Mouse (Mus musculus) spleen, postnatal 14 days (tissue): ENCODE results near the gene Tnnt3.
A peak's percentile ranks its signal among the peaks of the same experiment; 100 is the strongest.

Experiments used
- DNase-seq, 2 experiments: peaks; one replicate each; pipeline ENCODE4 v3.0.0; 2021 to 2022; ENCODE audit warnings: low spot score in 2 of 2

Gene Tnnt3

DNA sequence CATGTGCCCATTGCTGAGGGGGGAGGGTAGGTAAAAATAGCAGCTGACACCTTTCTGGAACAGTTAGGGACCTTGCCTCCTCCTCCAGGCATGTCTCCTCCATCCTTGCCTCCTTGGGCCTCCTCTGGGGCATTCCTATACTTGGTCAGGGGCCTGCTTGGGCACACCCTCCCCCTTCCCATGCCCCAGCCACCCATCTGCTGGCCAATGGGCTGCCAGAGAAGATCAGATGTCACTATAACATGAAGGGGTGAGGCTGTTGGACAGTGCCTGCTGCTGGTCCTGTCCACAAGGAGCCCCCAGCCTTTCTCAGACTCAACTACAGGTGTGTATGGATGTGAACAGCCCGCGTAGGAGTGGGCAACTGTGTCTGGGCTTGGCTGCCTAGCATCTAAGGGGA lies at the start of gene Tnnt3:
Gene Tnnt3 (plus strand): TSS at position 262 of the 400 bp plus-strand sequence.
- no peak for DNase-seq

GRCm38 (mm10) chr7:142449038-142449617 lies 49.5 kb upstream of the Tnnt3 start:
- DNase-seq, result no peak

DNA sequence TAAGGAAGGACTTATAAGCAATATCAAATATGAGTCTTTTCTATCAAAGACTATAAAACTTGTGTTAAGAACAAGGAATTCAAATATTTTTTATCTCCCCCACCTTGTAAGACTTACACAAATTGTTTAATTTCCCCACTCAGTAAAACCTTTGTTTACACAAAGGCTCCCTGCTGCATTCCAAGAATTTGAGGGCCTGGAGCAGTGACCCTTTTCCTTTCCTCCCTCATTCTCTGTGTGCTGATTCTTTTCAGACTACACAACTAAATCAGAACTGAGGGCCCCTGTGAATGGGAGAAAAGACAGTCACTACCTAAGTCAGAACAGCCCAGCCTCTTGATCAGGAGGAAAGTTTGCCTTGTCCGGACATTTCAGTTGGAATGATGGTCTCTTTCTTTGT lies 43.9 kb upstream of the Tnnt3 start:
- no peak for DNase-seq

DNA sequence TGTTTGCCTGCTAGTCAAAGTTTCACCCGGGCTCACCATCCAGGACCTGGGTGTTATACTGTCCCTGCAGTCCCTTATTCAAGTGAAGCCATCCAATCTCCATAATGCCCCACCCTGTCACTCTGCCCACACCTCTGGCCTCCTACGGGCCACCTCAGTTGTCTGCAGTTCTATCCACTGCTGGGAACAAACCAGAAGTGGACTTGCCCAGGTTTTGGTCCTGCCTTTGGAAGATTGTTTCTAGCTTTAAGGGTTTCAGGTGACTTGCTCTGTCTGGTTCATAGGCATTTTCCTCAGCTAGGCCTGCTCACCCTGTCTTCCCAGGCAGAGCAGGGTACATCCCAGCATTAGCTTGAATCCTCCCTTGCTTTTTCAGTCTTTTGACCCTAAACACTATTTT lies 43.4 kb upstream of the Tnnt3 start:
- no peak for DNase-seq

GRCm38 (mm10) chr7:142456806-142457205 lies 41.8 kb upstream of the Tnnt3 start:
- no peak for DNase-seq

GRCm38 (mm10) chr7:142457227-142457811 lies 41.3 kb upstream of the Tnnt3 start:
- no peak for DNase-seq

- DNase-seq, result no peak
Observed at GRCm38 (mm10) chr7:142458026-142458425, 40.6 kb upstream of the Tnnt3 start.

DNA sequence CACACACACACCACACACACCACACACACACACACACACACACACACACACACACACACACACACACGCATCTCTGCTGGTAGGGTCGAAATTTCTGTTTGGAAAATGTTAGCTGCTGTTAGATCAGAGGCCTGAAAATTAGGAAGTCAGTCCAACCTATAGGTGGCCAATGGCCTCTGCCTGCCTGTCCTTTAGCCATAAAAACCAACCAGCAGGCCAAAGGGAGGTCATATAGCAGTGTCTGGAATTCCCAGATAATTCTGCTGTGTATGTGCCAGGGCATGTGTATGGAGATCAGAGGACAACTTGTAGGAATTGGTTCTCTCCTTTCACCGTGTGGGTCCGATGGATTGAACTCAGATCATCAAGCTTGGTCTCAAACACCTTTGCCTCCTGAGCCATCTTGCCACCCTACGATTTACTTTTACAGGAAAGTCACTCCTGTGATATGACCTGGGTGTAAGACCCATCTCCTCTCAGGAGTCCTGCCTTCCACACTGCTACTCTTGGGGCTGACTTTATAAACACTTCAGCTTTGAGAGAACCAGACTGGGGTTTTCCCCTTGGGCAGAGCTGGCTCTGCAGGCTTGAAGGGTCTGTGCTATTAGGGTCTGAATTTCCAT lies 39.8 kb upstream of the Tnnt3 start:
- no peak for DNase-seq

DNA sequence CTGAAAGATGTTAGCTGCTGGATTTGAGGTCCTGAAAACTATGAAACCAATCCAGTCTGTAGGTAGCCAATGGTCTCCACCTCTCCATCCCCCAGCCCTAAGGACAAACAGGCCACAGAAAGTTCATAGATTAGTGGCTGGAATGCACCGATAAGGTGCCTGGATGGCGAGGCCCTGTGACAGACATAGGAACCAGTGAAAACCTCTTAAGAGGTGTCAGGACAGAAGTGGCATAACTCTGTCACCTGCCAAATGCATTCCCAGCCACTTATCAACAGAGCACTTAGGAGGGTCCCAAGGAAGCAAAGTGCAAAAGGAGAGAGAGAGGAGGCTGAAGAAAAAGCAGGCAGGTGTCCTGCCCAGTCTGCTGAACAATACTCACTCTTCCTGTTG lies 39.3 kb upstream of the Tnnt3 start:
- DNase-seq, result no peak

- DNase-seq, result no peak
Observed at GRCm38 (mm10) chr7:142460636-142461077, 38.0 kb upstream of the Tnnt3 start, which contains the start of gene Lsp1. TSS of gene Lsp1 (plus strand) at chr7:142460809.

DNA sequence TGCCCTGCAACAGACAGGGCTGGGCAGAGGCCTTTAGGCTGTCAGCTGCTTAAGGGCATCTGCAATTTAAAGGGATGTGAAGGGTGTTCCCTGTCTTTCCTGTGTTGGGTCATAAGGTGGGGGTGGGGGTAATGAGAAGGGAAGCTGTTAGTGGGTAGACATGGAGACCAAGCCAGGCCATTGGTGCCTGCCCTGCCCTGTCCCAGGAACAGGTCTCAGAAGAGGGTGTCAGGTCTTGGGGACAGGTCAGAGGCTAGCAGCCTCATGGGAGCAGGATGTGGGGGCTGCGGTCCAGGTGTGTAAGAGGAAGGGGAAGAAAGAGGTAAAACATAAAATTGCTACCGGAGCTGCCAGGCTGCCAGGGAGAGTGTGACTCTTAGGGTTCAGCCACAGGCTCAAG lies 37.2 kb upstream of the Tnnt3 start:
- DNase-seq, result peak in 1 of 2 experiments; percentile 7

GRCm38 (mm10) chr7:142462190-142462589 lies 36.4 kb upstream of the Tnnt3 start:
- DNase-seq, result peak in 1 of 2 experiments; percentile 6

GRCm38 (mm10) chr7:142462594-142463078 lies 36.0 kb upstream of the Tnnt3 start:
- DNase-seq, result peak in 1 of 2 experiments; percentile 7

DNA sequence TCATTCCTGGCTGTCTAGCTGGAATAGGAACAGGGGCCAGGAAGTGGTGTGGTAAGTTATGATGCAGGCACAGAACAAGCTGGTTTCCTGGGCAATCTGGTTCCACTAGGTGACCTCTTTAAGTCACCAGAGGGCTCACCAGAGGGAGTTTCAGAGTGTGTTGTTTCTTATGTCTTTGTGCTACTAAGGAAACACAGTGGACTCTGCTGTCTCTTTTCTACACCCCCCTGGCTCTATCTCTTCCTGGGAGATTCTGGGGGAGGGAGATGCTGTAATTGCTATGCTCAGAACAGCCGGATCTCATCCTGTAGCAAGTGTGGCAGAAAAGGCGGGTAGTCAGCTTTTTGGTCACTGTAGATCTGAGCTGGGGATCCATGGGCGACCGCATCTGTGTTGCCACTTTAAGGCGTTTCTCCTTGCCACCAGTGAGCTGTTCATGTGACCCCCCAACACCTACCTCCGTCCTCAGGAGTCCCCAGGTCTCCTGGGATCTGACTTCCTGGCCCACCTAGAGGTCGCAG lies 28.4 kb upstream of the Tnnt3 start:
- no peak for DNase-seq

- no peak for DNase-seq
Observed at GRCm38 (mm10) chr7:142470808-142471413, 27.7 kb upstream of the Tnnt3 start.

GRCm38 (mm10) chr7:142471414-142471861 lies 27.2 kb upstream of the Tnnt3 start:
- peak in 1 of 2 experiments; percentile 4 for DNase-seq

DNA sequence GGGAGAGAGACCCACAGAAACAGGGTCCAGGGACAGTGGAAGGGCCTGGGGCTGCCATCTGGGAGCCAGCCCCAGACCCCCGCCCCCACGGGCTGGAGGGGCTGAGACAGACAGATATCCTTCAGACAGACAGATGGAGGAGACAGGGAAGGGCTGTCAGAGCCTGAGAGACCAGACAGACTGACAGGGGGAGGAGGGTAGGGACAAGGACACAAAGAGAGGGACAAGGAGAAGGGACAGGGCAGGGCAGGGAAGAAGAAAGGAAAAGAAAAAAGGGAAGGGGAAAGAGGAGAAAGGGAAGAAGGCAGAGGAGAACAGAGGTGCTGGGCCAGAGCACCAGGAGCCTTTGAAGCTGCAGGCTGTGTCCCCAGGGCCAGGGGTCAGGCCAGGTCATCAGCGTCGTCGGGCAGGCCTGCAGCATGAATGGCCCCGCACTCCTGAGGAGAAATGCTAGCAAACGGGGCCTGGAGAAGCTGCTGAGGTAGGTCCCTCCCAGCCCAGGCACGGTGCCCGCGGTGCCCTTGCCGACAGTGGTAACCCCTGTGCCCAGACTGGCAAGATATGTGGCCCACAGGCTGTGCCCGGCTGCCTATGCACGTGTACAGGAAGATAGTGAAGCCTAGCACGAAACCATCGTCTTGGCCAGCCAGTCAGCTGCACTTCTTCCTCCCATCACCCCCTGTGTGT lies 26.6 kb upstream of the Tnnt3 start:
- DNase-seq, result peak in 1 of 2 experiments; percentile 6

- DNase-seq, result no peak
Observed at GRCm38 (mm10) chr7:142472936-142473335, 25.7 kb upstream of the Tnnt3 start.

DNA sequence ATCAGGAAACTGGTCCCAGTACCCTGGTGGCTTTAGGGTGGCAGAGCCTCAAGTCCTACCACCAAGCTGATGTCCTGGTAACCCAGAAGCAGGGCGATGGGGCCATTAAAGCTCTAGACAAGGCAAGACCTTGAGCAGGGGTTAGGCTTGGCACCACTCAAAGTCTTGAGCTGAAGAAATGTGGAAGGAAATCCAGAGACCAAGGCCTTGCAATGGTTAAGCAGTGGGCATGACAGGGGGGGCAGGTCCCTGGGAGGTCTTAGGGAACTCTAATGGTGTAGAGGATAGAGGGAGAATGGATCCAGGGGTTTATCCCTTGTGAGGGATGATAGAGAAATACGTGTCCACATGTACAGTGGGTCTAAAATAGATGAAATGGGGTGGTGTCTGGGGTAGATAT lies 25.2 kb upstream of the Tnnt3 start:
- no peak for DNase-seq

DNA sequence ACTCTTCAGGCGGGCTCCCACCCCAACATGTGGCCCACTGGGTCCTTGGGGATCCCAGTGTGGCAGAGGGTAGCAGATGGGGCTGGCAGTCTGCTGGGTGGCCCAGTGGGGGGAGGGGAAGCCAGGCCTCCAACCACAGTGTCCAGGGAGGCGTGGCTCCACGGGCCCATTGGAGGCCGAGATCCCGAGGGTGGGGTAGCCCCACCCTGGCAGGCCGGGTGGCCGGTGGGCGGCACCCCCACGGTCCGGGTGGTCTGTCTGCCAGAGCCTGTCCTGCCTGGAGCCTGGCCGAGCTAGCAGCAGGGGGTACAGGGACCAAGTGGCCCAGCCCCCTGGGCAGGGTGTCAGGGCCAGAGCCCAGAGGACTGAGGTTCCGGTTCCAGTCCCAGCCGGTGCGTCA lies 23.8 kb upstream of the Tnnt3 start:
- no peak for DNase-seq

GRCm38 (mm10) chr7:142475641-142476040 lies 23.0 kb upstream of the Tnnt3 start:
- DNase-seq, result no peak

GRCm38 (mm10) chr7:142476271-142476670 lies 22.4 kb upstream of the Tnnt3 start:
- DNase-seq, result no peak
